Mouse (Mus musculus): Measurements from ENCODE around the gene Lrrc28.

GRCm38 (mm10) chr7:67613795-67614463, 31.1 kb downstream of the Lrrc28 start:
- TF ChIP-seq POLR2A (IDR thresholded peaks at IDR 0.05; ENCODE audit: extremely low read depth, insufficient read depth, low read length) (no peak), CTCF (IDR thresholded peaks at IDR 0.05; ENCODE audit: low read depth, low read length) (no peak)
